Mouse (Mus musculus) v-Abl transformed pro-B cells (cell line): ENCODE measurements around the gene Hba-x.

Experiments used
- in situ Hi-C, 2 experiments: fragments of 400-800 bp; cut with MboI; formaldehyde crosslinking; loops; one replicate each; pipeline ENCODE4 v1.15.1; 2025; ENCODE audit not compliant: unreplicated experiment in 2 of 2

Hba-x gene

DNA sequence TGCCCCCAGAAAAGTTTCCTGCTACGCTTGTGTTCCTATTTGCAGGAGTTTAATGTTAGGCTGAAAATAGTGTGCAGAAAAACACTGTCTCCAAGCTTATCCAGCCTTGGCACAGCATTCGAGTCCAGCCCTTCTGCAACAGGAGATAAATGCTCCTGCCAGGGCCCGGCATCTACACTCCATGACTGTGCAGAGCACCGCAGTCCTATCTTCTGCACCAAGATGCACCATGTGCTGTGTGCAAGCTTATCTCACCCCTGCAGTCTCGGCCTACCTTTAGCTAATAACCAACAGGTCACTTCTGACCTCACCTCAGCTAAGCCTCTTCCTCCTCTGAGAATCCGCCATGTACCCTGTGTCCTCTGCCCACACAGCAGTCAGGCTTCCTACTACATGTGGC, 30.6 kb upstream of the Hba-x start:
- in situ Hi-C loops = no loop called here

- in situ Hi-C loops = no loop called here
These were observed 29.1 kb upstream of the Hba-x start for GRCm38 (mm10) chr11:32247068-32247467.

DNA sequence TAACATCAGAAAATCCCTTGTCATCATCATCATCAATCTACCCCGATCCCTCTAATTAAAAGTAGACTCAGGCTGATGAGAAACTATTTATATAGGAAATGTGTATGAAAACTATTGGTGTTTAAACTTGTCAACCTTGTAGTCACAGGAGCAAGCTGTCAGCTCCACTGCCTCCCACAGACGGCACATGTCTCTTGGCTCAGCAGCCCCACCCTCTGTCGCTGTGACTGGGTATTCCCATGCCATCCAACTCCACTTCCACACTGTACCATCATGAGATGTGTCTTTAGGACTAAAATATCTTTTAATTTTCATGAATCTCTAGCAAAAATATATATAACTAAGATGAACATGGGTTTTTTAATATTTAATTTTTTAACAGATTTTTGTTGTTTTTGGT, 27.9 kb upstream of the Hba-x start:
- in situ Hi-C loops = no loop called here

GRCm38 (mm10) chr11:32250880-32251763, 25.1 kb upstream of the Hba-x start:
- in situ Hi-C loops = loop anchor here in 1 of 2 experiments (5.0 kb wide), 1 partner anchor 39 kb away; no protein-coding TSS in a partner anchor

DNA sequence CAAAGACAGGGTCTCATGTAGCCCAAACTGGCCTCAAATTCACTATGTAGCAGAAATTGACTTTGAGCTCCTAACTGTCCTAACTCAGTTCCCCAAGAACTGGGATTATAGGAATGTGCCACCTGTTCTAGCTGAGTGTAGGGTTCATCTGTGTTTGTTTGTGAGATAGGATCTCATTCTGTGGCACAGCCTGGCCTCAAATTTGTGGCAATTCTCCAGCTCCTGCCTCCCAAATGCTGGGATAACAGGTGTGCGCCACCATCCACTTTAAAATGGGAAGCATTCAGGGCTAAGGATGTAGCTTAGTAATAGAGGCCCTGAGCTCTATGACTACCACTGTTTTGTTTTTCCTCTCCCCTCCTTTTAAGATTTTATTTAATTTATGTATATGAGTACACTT, 23.1 kb upstream of the Hba-x start:
- in situ Hi-C loops = loop anchor here in 1 of 2 experiments (5.0 kb wide), 1 partner anchor 41 kb away; no protein-coding TSS in a partner anchor

- in situ Hi-C loops = no loop called here
These were observed 20.1 kb upstream of the Hba-x start for GRCm38 (mm10) chr11:32256146-32256545.

DNA sequence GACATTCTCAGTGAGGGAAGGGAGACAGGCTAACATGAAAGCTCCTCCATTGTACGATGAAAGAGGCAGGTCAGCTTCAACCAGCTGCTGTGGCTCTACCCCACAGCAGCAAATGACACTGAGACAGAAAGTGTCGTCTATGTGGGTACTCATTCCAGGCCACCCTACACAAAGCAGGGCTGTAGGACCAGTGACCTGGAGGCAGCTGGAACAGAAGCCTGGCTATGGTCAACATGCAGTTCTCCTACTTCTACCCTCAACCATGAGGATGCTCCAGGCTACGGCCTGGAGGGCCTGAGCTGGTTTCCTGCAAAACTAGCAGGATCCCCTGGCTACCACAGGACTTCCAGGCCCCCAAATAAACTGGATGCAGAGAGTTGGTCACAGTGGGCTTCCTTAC, 19.6 kb upstream of the Hba-x start:
- in situ Hi-C loops = no loop called here

- in situ Hi-C loops = no loop called here
These were observed 13.4 kb upstream of the Hba-x start for GRCm38 (mm10) chr11:32262674-32263415.

GRCm38 (mm10) chr11:32265117-32265738, 11.0 kb upstream of the Hba-x start:
- in situ Hi-C loops = no loop called here

DNA sequence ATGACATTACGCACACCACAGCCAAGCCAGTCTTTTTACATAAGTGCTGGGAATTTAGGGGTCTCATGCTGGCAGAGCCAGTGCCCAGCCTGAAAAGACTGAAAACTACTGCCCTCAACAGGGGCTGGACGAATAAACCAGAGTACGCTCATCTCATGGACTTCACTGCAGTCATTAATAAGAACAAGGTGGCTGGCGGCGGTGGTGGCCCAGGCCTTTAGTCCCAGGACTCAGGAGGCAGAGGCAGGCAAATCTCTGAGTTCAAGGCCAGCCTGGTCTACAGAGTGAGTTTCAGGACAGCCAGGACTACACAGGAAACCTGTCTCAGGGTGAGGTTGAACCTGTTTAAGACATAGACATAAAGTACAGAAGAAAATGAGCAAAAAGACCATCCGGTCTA, 10.0 kb upstream of the Hba-x start:
- in situ Hi-C loops = no loop called here

DNA sequence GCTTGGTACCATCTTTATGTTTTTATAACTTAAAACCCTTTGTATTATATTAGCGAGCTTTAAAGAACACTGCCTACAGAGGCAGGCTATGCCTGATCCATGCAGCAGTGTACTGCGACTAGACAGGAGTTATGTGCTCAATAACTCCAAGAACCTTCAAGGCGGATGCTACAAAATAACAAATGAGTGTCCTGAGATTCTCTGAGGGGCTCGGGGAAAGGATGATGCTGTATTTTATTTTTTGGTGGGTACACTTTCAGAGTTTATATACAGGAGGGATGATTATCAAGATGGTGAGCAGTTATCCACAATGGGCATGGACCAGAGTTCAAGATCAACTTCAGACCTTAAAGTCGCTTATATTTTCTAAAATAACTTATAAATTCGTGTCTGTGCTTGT, 9.4 kb upstream of the Hba-x start:
- in situ Hi-C loops = no loop called here

- in situ Hi-C loops = no loop called here
These were observed 8.9 kb upstream of the Hba-x start, which contains the start of gene Nprl3 for GRCm38 (mm10) chr11:32267188-32267884. TSS of gene Nprl3 (minus strand) at chr11:32267707.

DNA sequence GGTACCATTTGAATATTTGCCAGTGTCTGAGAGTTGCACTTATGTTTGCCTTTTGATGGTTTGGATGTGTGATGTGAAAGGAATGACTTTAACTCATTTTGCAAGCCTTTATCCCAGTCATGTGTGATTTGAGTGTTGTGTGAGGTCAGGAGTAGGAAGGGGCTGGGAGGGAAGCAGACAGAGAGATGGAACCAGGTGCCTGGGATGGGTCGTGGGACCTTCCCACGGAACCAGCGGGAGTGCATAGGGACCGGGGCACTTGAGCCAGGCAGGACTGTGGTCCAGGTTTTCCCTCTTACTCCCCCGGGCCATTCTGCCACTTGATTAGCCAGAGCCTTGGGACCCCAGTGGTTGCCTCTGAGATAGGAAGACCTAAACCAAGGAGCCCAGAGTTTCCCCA, 8.2 kb upstream of the Hba-x start:
- in situ Hi-C loops = no loop called here

DNA sequence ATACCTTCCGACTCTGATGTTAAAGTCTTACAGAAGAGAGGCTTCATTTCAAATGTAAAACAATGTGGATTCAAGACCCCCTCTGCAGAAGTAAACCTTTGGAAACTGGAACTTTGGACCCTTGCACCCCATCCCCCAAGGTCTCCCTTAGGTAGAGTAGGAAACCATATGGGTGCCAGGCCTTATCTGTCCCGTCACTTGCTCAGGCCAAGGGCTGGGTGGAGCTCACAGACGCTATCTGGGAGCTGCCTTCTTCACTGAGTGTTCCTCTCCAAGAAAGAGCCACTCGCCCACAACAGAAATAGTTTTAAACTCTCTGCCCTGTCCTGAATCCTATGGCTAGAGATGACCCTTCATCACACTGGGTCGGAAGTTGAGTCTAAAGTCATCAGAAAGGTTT, 7.2 kb upstream of the Hba-x start:
- in situ Hi-C loops = no loop called here

GRCm38 (mm10) chr11:32271178-32271577, 5.0 kb upstream of the Hba-x start:
- in situ Hi-C loops = no loop called here

DNA sequence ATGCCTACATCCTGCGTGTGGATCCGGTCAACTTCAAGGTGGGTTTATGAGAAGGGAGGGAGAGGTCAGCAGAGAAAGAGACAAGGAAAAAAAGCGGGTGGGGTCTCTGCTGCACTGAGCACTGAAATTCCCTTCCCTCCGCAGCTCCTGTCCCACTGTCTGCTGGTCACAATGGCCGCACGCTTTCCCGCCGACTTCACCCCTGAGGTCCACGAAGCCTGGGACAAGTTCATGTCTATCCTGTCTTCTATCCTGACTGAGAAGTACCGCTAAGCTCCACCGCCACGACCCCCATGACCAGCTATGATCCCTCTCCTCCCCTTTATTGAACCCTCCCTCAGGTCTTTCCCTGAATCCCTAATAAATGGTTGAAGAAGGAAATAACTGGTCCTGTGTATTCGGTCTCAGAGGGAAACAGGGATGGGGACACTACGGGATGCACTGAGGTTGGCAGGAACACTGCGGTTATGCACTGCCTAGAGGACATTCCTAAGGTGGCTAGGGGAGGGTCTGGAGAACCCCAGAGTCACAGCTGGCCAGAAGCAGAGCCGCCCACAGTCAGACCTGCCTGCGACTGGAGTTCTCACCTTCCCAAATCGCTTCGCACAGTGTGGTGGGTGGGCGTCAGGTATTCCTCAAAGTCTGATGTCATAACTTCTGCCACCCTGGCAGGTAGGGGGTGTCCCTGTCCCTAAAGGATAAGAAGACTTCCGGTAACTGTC, 1.7 kb downstream of the Hba-x start:
- in situ Hi-C loops = no loop called here

GRCm38 (mm10) chr11:32278458-32278957, 2.3 kb downstream of the Hba-x start:
- in situ Hi-C loops = no loop called here

DNA sequence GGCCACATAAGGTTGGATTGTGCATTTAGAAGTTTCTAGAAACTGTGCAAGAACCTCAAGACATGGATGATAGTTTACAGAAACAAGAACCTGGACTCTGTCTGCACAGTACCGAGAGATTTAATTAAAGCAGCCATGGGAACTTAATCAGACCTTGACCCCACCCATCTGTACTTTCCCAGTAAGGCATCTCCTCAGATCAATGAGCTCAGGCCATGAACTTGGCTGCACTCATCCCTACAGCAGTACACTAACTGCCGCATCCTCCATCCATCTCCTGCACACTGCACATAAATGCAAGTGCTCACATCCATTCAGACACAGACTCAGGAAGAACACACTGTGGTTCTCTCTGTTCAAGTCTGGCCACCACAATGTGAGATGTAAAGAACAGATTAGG, 4.4 kb downstream of the Hba-x start:
- in situ Hi-C loops = no loop called here

DNA sequence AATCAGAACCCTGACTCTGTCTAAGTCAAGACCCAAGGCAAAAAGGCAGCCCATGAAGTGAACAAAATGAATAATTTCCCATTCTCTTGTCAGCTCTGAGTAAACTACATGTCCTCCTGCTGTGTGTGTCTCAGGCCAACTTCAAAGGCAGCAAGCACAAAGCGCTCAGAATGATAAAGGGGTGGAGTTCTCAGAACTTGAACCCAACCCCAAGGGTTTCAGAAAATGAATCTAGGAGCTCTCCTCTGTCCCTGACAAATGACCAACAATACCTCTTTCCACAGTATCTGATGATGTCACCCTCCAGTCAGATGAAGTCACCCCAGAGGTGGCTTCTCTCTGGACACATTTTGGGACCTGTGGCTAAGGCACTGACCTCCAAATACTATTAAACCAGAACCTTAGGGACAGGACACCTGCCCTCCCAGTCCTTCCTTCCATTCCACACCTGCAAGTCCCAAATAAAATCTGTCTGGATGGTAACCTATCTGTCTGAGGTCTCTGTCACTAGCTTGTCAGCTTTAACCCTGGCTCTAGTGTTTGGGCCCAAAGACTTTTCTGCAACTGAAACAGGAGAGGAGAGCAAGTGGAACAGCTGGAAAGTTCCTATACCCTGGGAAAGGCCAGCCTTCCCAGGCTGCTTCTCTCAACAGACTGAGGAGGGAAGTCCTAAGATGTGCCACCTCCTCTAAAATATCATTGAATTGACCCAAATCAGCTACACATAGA, 5.4 kb downstream of the Hba-x start:
- in situ Hi-C loops = no loop called here
